Comparison of ENCODE assay signal across 8 mouse cellular contexts in genomic region chr1:74035912-74036489, GRCm38 (mm10).
DNase-seq lines count a peak whose midpoint lies in the region; ATAC-seq and TF ChIP-seq lines count a peak whose summit lies in the region.

No protein-coding gene starts in this region.

- no peak for ATAC-seq in lung, embryonic 14.5 days (ENCODE audit: insufficient read depth)
- no peak for ATAC-seq in heart, embryonic 14.5 days (ENCODE audit: insufficient number of reproducible peaks, insufficient read depth, low FRiP score, low read depth)
- ATAC-seq in neural tube, embryonic 15.5 days (ENCODE audit: low FRiP score) = no peak
- no peak for ATAC-seq in inflammation-experienced regulatory T-cells, adult 6 months

- no peak for DNase-seq in lung, embryonic 14.5 days
- no peak for DNase-seq in lung, adult 18-20 months
- peak; percentile 91 for DNase-seq in kidney, postnatal 14 days
- DNase-seq in urinary bladder, postnatal 10 days (ENCODE audit: low spot score) = no peak
- DNase-seq in urinary bladder, postnatal 4 days (ENCODE audit: low spot score in 2 of 2) = no peak

- H3K4me3 ChIP-seq in lung, embryonic 14.5 days (ENCODE audit: low read depth, low read length) = peak overlapping the region; percentile 50
- peak overlapping the region; percentile 57 to 75 for H3K4me3 ChIP-seq in heart, embryonic 14.5 days (ENCODE audit: control insufficient read depth in 1 of 2, insufficient read depth in 1 of 2, low read depth in 1 of 2, low read length in 2 of 2)
- peak overlapping the region; percentile 39; the same call in 1 of the 2 replicates for H3K4me3 ChIP-seq in neural tube, embryonic 15.5 days (replicated peaks)

- peak overlapping the region; percentile 58 for H3K9ac ChIP-seq in lung, embryonic 14.5 days
- H3K9ac ChIP-seq in heart, embryonic 14.5 days (ENCODE audit: low read length) = peak overlapping the region; percentile 83
- H3K9ac ChIP-seq in neural tube, embryonic 15.5 days (replicated peaks) = no peak overlapping the region

- no peak for TF ChIP-seq CTCF in lung, embryonic 14.5 days (IDR thresholded peaks at IDR 0.05; ENCODE audit: low read depth)

- WGBS in lung, embryonic 14.5 days = 39% methylated on average over 3 of the region's 3 CpGs
- 43% methylated on average over 3 of the region's 3 CpGs for WGBS in heart, embryonic 14.5 days
- WGBS in neural tube, embryonic 15.5 days = 50% methylated on average over 3 of the region's 3 CpGs

- H3K27ac ChIP-seq in lung, embryonic 14.5 days (ENCODE audit: low read depth) = peak overlapping the region; percentile 69; the same call in 1 of the 2 replicates
- peak overlapping the region; percentile 22 to 83; a peak in 3 of 4 replicates for H3K27ac ChIP-seq in heart, embryonic 14.5 days (replicated peaks in 1 of 2; ENCODE audit: control insufficient read depth in 1 of 2, insufficient read depth in 1 of 2, low read depth in 2 of 2, low read length in 2 of 2)
- H3K27ac ChIP-seq in neural tube, embryonic 15.5 days (replicated peaks) = no peak overlapping the region

- peaks cover 35% of the 10 kb centered on the region for H3K4me1 ChIP-seq in lung, embryonic 14.5 days (ENCODE audit: insufficient read depth)
- H3K4me1 ChIP-seq in heart, embryonic 14.5 days (ENCODE audit: control insufficient read depth in 2 of 2, insufficient read depth in 2 of 2, low read length in 2 of 2) = peaks cover 77 to 92% of the 10 kb centered on the region in 2 experiments
- peaks cover 34% of the 10 kb centered on the region for H3K4me1 ChIP-seq in neural tube, embryonic 15.5 days

- no peaks in the 10 kb centered on the region for H3K9me3 ChIP-seq in lung, embryonic 14.5 days (ENCODE audit: low read depth, low read length)
- H3K9me3 ChIP-seq in heart, embryonic 14.5 days (ENCODE audit: control insufficient read depth, low read length) = no peaks in the 10 kb centered on the region
- H3K9me3 ChIP-seq in neural tube, embryonic 15.5 days (replicated peaks) = no peaks in the 10 kb centered on the region

- peak overlapping the region; percentile 73 for H3K4me2 ChIP-seq in lung, embryonic 14.5 days
- H3K4me2 ChIP-seq in heart, embryonic 14.5 days (ENCODE audit: low read length) = peak overlapping the region; percentile 76
- H3K4me2 ChIP-seq in neural tube, embryonic 15.5 days = peak overlapping the region; percentile 66

- no peaks in the 10 kb centered on the region for H3K27me3 ChIP-seq in lung, embryonic 14.5 days (ENCODE audit: insufficient read depth, low read length)
- no peaks in the 10 kb centered on the region for H3K27me3 ChIP-seq in heart, embryonic 14.5 days (ENCODE audit: control insufficient read depth, insufficient read depth, low read length)
- peaks cover 8% of the 10 kb centered on the region for H3K27me3 ChIP-seq in neural tube, embryonic 15.5 days (replicated peaks)

- no peaks in the 10 kb centered on the region for H3K36me3 ChIP-seq in lung, embryonic 14.5 days (ENCODE audit: insufficient read depth)
- no peaks in the 10 kb centered on the region for H3K36me3 ChIP-seq in heart, embryonic 14.5 days (ENCODE audit: control insufficient read depth, insufficient read depth, low read length)
- H3K36me3 ChIP-seq in neural tube, embryonic 15.5 days = no peaks in the 10 kb centered on the region
